Mouse (Mus musculus): ENCODE data around the gene Ctbs.

Ctbs gene

DNA sequence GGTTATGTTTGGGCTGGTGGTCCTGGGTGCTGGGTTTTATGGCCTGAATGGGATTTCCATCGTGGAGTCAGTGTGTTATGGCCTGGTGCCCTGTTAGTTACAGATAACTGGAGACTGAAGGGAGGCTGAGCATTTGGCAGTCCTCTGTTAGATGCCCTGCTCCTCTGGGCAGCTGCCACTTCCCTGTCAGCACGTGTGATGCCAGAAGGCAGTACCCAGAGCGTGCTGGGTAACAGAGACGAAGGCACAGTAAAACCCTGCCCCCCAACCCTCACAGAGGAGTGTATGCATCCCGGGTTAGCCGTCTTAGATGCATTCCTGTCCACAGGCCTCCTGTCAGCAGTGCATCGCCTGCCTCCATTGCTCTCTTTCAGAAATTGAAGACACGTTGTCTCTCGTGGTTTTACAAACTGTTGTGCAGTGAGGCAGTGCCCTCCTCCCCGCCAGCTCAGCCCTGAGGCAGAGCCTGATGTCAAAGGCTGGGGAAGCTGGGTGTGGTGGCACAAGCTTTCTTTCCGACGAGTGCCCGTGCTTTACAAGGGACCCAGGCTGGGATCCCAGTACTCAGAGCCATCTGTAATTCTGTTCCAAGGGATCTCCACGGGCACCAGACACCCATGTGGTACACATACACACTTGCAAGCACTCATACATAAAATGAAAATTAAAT is 15.8 kb upstream of the Ctbs start:
- DNase-seq (ENCODE audit: low read depth, low spot score): no peak

DNA sequence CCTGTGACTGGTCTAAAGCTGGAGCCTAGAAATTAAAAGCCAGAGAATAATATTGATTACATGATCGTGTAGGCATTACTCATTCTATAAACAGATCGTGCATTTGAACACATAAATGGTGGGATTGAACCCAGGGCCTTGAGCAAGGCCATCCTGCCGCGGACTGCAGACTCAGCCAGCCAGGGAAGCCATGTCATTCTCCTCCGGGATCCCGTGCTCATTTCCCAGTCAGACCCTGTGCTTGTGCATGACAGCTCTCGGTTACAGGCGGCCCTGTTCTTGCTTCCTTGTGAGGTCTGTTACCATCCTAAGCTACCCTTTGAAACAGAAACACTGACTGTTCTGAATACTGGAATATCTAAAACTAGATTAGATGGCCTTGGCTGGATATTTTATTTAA is 14.9 kb upstream of the Ctbs start:
- no peak for DNase-seq (ENCODE audit: low read depth, low spot score)

DNA sequence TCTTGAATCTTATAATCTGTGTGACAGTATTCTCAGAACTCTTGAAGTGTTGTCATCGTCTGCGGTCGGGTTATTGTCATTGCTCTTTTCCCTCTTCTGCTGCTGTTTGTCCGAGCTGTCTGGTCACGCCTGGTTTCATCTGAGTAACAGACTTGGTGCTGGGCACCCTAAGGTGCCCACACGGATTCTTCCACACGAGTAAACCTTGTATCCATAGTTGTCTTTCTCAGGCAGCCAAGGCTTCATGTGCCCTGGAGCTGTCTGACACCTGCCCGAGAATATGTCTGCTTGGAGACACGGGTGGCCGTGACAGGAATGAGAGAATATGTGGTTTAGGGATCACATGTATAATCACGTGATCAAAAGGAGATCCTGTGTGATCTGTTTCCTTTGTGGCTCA is 14.1 kb upstream of the Ctbs start:
- no peak for DNase-seq (ENCODE audit: low read depth, low spot score)

DNA sequence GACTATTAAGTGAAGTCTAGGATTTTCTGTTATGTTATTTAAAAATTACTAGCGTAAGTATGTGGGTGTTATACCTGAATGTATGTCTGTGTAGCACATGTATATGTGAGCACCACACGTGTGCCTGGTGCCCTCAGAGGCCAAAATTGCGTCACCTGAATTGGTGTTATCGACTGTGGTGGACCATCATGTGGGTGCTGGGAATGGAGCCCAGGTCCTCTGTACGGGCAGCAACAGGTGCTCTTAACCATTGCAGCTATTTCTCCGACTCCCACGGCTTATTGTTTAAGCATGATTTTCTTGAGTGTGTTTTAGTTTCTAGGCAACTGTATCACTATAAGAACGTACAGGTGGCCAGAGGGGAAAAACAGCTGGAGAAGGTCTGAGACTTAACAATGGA is 13.5 kb upstream of the Ctbs start:
- DNase-seq (ENCODE audit: low read depth, low spot score): no peak

DNA sequence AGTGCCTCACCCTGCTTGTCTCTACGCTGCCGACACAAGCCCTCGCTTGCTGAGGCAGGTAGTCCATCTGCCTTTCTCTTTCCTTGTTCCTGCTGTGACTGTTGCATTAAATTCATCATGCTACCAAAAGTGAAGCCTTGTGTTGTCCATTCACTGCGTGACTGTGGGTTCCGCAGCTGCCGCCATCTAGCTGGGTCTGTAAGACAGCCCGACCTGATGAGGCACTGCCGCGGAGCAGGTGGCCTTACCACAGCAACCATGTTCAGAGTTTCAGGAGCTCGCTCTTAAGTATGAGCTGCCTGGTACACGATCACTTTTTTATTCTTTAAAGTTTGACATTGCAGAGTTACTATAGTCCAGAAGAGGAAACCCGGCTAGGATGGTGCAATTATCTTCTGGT is 9.6 kb upstream of the Ctbs start:
- no peak for DNase-seq (ENCODE audit: low read depth, low spot score)

DNA sequence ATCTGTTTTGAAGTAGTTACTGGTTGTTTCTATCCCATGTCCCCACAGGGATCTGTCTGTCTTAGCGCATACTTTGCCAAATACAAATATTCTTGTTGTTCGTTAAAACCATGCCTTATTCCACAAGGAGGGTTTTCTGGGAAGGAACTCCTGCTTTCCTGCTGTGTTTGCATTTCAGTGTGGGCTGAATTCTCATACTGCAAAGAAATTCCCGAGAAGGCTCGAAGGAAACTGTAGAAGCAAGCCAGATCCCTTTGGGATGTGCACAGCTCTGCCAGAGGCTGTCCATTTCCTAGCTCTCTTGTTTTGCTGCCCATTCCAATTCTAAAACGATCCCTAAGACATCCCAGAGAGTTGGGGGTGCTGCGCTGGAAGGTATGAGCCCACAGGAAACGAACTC is 9.2 kb upstream of the Ctbs start:
- no peak for DNase-seq (ENCODE audit: low read depth, low spot score)

DNA sequence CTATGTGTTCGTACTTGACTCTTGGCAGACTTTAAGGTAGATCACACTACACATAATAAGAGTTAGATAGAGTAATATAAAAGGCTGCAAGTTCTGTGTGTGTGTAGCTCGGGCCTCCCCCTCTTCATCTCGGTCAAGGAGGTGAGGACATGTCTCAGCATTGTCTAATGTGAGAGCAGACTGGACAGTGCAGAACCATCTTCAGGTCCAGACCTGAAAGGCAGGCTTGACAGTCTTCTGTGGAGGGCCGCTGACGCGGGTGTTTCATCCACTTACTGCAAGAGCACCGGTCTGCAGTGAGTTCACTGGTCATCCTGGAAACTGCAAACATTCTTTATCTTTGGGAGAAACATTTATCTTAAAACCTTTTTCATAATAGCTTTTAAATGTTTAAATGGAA is 7.1 kb upstream of the Ctbs start:
- no peak for DNase-seq (ENCODE audit: low read depth, low spot score)

DNA sequence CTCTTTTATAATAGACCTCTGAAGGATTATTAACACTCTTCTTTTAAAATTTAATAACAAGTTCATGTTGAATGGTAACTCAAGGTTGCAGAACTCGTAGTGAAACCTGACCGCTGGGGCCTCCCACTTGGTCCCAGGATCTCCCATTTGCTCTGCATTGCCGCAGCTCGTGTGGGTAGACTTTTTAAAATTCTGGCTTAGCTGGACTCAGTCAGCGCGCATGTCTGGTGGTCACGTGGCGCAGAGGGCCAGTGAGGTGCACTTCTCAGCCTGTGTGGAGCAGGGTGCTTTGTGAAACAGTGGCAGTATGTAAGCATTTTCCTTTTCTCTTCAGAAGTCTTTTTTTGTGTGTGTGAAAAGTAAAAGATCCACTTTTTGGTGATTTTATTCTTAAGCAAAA is 6.7 kb upstream of the Ctbs start:
- DNase-seq (ENCODE audit: low read depth, low spot score): no peak

DNA sequence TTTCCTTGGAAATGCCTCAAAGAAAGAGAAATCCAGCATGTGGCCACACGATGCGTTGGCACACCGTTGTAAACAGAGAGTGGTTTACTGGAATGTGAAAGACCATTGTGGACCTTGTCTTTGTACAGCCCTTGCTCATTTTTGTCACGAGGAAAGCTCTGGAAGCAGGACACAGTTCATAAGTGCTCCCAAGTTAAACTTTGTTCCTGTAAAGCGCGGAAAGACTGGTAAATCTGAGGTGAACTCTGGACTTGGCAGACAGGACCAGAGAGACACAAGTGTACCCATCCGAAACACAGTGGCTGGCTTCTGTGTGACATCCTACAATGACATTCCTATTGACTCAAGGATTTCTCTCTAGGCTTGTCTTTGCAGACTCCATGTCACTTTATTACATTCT is 6.2 kb upstream of the Ctbs start:
- no peak for DNase-seq (ENCODE audit: low read depth, low spot score)

DNA sequence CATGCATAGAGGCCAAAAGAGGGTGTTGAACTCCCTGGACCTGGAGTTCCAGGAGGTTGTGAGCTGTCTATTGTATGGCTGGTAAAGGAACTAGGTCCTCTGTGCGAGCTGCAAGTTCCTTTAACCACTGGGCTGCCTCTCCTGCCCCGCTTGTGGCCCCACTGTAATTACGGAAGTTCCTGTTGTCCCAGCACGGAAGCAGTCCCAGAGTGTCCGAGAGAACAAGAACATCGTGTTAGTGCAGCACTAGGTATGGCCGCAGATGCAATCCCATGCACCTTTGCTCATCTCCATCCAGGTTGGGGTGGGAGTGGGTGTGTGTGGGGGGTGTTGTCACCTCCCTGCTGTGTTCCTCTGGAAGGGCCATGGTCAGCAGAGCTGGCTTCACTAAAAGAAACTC is 4.7 kb upstream of the Ctbs start:
- no peak for DNase-seq (ENCODE audit: low read depth, low spot score)

DNA sequence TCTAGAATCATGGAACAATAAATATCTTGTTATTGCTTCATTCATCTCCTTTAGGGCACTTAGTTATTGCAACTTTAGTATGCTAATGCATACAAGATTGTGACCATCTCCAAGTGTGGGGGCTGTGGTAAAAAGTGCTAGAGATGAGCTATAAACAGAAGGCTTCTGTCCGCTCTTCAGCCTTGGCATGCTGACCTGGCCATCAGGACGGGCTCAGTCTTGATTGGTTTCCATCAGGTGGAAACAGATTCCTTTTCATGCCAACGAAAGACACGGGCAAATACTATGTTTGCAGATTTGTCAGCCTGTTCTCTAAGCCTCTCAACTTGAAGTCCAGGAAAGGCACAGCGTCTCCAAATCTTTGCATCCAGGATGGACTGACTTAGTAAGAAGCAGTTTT is 2.4 kb upstream of the Ctbs start:
- no peak for DNase-seq (ENCODE audit: low read depth, low spot score)

DNA sequence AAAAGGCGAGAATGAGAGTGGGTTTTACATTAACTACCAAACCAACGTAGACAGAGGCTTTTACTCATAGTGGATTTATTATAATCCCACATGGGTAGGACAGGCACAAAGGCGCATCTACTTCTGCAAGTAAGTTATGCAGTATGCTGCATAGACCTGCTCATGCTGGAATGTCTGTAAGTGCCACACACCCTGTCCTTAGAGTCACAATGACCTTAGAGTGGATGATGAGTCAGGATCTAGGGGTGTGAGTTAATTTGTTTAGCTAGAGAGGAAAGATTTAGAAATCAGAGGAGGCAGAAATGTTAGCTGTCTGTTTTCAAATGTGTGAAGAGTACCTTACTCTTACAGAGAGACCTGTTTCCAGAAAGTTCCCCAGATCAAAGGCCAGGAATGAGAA is 2.0 kb upstream of the Ctbs start:
- DNase-seq (ENCODE audit: low read depth, low spot score): no peak

DNA sequence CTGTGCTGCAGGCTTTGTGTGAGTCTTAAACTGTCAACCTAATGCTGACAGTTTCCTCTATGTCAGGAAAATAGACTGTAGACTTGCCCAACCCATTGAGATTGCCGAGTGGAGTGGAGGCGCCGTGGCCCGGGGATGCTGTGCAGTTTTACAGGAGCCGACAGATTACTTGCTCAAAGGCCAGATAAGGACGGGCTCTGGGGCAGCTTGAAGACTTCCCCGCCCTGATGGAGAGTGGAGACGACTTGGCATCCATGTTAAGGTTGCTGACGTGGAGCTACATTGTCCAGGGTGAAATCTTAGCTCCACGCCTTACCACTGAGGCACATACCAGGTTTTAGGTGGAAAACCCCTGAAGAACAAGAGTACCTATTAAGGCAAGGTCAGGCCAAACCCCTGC is 1.2 kb upstream of the Ctbs start:
- no peak for DNase-seq (ENCODE audit: low read depth, low spot score)

DNA sequence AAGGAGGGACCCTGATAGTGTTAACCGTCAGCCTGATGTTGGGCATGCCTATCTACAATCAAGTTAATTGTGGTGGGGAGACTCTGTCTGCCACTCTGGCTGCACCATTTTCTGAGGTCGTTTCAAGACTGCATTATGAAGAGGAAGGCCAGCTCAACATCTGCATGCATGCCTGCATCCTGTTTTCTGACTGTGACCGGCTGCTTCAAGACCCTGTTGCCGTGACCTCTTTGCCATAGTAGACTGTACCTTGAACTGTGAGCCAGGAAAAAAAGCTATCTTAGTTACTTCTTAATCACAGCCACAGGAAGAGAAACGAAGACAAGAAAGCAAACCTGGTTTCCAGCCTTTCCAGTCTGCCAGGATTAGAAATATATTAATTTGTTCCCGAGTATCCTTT is 626 bp upstream of the Ctbs start:
- DNase-seq (ENCODE audit: low read depth, low spot score): no peak

DNA sequence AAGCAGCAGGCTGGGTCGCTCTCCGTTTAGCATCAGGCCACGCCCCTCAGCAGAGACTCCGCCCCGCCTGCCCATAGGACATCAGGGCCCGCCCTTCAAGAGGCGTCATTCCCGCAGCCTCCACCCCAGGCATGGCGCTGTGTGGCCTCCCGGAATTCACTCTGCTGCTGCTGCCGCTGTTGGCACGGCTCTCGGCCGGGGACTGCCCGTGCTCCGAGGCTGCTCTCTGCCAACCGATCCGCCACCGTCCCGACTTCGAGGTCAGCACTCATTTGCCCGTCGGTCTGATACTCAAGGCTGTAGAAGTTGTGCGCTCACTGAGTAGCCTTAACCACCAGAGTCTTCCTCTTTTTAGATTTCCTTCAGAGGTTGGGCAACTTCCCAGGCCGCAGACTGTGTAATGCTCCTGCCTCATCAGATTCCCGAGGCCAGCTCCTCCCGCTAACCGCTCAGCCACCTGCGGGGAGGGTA is 811 bp downstream of the Ctbs start:
- DNase-seq (ENCODE audit: low read depth, low spot score): peak; percentile 83

DNA sequence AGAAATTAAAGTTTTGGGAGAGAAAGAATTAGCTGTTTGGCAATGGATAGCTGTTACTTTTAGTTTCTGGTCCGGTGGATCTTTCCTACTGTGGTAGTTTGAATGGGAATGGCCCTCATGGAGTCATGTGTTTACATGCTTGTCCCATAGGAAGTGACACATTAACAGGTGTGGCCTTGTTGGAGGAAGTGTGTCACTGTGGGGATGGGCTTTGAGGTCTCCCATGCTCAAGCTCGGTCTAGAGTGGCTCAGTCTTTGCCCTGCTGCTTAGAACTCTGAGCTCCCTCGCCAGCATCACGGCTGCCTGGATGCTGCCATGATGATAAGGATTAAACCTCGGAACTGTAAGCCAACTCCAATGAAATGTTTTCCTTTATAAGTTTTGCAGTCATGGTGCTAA is 1.8 kb downstream of the Ctbs start:
- DNase-seq (ENCODE audit: low read depth, low spot score): no peak

DNA sequence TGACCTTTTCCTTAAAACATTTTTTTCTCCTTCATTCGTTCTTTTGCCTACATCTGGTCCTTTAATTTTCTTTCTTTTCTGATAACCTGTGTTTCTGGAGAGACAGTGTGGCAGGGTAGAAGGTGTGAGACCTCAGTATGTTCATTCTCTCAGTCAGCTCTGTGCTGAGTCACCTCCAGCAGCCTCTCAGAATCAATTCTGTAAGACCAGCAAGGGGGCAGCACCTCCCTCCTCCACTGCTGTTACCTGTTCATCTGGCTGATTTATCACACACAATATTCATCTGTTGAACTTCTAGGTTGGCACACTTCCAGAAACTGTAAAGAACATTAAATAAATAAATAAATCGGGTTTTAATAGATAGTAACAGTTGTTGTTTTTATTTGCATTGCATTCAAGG is 13.3 kb downstream of the Ctbs start:
- no peak for DNase-seq (ENCODE audit: low read depth, low spot score)

DNA sequence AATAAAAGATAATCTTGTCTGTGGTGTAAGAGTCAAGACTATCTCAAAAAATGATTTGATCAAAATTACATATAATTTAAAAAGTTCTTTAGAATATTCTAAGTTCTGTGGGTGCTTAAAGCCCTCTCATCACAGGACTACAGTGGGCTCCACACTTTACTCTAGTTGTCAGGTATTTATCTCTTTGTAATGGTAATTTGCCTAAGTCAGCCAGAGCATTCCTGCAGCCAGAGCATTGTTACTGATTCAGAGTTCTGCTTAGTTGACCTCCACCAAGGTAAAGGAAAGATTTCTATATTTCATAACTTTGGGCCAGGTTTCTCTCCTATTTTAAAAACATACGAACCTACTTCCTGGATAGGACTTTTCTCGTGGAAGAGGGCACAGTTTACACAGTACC is 19.6 kb downstream of the Ctbs start:
- no peak for DNase-seq (ENCODE audit: low read depth, low spot score)

DNA sequence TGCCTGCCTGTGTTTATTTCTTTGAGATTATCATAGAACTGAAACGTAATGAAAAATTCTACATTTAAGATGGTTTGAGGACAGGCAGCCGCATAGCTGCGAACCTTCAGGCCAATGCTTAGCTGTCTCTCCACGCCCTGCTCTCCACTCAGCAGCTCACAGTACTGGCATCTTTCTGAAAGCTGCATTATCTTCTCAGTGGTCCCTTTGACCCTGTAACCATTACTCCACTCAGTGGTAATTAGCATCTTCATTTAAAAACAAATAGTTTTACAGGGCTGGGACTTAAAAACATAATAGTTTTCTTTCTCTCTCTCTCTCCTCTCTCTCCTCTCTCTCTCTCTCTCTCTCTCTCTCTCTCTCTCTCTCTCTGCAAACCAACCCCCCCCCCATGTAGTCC is 23.1 kb downstream of the Ctbs start:
- DNase-seq (ENCODE audit: low read depth, low spot score): no peak

DNA sequence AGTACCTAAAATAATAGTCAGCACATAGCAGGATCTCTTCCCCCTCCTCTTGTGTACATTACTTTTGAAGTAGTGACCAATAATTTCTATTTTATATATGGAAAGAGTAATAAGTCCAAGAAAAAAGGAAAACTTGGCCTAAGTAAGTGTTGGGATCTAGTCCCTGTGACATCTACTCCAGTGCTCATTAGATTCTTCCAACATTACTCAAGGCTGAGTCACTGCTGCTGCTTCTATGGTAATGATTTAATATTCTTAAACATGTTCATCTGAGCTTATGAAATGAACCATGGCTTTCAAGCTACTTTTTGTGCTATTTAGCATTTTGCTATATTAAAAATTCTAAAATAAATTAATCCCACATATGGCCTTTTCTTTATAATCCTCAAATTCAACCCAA is 24.1 kb downstream of the Ctbs start:
- DNase-seq (ENCODE audit: low read depth, low spot score): no peak

DNA sequence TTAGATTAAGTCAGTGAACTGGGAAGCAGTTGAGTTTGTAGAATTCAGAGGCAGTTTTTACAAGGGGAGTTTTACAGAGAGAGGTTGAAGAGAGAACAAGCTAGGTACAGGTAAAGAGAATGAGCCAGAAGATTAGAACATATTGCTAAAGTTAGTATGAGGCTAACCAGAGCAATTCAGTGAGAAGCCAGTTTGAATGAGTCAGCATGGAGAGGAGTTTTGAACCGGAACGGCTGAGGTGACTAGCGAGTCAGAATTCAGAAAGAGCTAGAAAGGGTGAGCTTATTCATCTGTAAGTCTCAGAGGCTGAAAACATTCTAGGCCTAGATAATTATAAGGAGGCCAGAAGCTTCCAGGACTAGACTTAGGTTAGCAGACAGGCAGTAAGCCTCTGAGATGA is 24.8 kb downstream of the Ctbs start:
- DNase-seq (ENCODE audit: low read depth, low spot score): no peak

DNA sequence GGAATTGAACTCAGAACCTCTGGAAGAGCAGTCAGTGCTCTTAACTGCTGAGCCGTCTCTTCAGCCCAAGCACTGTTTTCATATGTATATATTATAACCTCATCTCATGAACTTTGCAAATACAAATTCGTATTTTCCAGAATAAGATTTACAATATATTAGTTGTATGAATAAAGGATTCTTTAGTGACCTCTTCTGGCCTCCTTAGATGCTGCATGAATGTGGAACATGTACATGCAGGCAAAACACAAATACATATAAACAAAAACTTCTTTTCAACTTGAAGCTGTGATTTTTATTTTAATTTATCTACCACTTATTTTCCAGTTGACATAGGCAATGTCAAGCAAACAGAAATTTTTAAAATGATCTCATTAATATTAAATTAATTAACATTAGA is 32.4 kb downstream of the Ctbs start:
- no peak for DNase-seq (ENCODE audit: low read depth, low spot score)

DNA sequence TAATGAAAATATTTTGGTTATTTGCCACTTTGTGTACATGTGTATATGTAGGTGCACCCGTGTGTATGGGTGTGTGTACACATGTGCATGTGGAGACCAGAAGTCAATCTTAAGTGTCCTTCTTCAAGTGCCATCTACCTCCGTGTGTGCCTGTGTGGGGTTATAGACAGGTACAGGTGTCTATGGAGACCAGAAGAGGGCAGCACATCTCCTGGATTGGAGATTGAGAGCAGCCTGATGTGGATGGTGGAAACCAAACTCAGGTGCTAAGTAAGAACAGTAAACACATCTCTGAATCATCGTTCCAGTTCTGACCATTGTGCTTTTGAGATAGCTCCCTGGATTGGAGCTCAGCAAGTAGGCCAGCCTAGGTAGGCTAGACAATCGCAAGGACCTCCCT is 36.9 kb downstream of the Ctbs start:
- DNase-seq (ENCODE audit: low read depth, low spot score): no peak

DNA sequence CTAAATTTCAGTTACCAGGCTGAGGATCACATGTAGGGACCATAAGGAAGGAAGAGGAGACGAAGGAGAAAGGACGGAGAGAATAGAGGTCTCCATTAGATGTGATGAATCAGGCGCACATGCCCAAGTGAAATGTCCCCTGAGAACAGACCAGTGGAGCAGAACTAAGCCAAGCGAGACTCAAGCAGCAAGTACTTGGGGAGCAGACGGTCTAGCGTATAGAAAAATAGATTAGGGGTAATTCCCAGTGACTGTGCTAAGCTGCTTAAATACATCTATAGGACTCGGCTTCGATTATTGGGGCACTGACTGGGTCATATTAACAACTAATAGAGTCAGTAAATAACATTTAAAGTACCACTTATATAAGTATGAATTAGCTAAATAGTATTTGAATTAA is 45.3 kb downstream of the Ctbs start:
- no peak for DNase-seq (ENCODE audit: low read depth, low spot score)
